Mouse (Mus musculus) heart, postnatal 36 days (tissue): ENCODE data around the gene Hsd17b11. TPM values are rescaled to one million over a fixed set of nuclear protein-coding genes. Genes with fewer than 3 reads are reported as not detected.
A peak's percentile ranks its signal among the peaks of the same experiment; 100 is the strongest.
"Not testable (repeated sequence)": the region's sequence is repeated elsewhere in the genome, so short reads cannot be mapped to it uniquely, and the experiment has no call there.

Experiments
- DNase-seq, 2 experiments: peaks; one replicate each; pipeline ENCODE4 v3.0.0; 2021 to 2022
- intact Hi-C: fragments of 180-260 bp; cut with DNase I; formaldehyde crosslinking; loops from one replicate; pipeline ENCODE4 v1.15.1; 2025
- total RNA-seq, 2 experiments: library from RNA; stranded (reverse); gene quantifications; 2 replicates each; pipeline ENCODE4 v1.2.3; 2021

The Hsd17b11 gene
- total RNA-seq, 2 experiments from 2014 or later: 32.2 to 37.5 TPM

DNA sequence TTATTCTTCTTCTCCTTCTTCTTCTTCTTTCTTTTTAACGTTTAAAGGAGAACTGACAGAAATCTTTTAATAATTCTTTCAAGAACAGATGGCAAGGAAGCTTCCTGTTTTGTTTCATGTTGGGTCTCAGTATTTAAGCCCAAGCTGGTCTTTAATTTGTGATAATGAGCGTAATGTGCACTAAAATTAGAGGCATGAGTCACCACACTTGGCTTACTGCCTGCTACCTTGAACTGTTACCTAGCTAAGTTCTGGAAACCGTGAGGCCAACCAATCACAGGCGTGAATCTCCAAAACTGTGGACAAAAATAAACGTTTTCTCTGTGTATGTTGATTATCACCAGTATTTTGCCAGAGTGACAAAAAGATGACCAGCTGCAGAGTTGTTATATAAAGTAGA lies 23.0 kb downstream of the Hsd17b11 start:
- intact Hi-C loops: loop anchor here (1.0 to 2.0 kb wide), 3 partner anchors 41 to 334 kb away; no protein-coding TSS in a partner anchor
- peak; percentile 40 to 56 for DNase-seq

DNA sequence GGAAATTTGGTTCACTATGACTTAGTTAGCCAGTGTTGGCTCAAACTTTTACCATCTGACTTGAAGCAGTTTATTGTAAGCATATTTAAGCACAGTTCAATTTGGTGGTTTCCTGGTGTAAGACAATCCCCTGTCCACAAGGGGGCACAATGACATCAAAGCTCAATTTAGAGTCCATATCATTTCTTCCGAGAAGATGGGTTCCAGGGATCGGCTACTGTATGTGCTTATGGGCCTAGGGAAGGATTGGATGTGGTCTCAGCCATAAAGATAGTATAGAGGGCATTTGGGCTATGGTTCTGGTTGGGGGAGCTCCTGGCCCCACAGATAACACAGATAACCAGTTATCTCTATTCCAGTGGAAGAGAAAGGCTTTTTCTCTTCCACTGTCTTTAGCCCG lies 26.5 kb downstream of the Hsd17b11 start:
- DNase-seq: no peak
- intact Hi-C loops: no loop called here

DNA sequence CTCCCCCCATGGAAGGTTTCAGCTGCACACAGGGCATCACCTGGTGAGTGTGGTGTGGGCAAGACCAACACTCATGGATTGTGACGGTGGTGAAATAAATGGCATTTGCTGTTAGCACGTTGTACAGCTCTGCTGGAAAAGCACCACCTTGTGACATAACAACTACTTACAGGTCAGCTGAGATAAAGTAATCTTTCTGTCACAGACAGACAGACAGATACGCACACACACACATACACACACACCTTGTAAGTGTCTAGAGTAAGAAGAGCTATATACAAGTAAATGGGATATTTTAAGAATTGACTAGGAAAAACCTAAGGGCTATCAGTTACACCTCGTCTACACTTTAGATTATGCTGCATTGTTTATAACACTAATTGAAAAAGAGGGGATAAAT lies 27.1 kb downstream of the Hsd17b11 start:
- intact Hi-C loops: no loop called here
- no peak for DNase-seq

GRCm38 (mm10) chr5:103993601-103994000 lies 28.1 kb downstream of the Hsd17b11 start:
- intact Hi-C loops: no loop called here

GRCm38 (mm10) chr5:103992831-103993230 lies 28.9 kb downstream of the Hsd17b11 start:
- intact Hi-C loops: no loop called here
- DNase-seq: no peak

More at GRCm38 (mm10) chr5:103993601-103994000, 28.1 kb downstream of the Hsd17b11 start:
- DNase-seq: no peak

DNA sequence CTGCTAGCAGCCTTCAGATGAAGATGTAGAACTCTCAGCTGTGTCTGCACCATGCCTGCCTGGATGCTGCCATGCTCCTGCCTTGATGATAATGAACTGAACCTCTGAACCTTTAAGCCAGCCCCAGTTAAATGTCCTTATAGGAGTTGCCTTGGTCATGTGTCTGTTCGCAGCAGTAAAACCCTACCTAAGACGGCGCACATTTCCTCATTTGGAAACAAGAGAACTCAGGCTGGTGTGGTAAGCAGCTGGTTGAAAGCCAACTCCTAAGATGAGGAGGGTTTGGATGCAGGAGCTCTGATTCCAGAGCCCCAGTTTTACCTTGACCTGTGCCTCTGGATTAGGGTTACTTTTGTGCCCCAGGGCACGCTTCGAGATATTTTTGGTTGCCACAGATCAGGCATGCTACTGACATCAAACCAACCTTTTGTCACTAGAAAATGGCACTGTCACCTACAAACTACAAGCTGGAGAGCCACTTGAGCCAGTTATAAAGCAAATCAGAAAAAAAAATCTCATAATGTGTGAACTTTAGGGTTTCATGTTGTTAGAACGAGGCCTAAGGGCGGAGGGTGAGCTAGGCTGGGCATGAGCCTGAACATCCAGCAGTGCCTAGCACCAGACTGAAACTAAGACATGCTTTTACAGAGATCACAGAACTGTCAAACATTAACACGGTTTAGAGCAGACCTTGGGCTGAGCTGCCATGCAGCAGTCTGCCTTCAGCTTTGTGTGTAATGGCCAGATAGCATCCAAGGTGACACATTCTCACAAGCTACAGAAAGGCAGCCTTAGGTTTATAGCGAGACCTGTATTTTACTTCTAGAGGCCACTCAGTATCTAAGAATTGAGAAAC lies 40.8 kb downstream of the Hsd17b11 start:
- intact Hi-C loops: no loop called here
- no peak for DNase-seq

DNA sequence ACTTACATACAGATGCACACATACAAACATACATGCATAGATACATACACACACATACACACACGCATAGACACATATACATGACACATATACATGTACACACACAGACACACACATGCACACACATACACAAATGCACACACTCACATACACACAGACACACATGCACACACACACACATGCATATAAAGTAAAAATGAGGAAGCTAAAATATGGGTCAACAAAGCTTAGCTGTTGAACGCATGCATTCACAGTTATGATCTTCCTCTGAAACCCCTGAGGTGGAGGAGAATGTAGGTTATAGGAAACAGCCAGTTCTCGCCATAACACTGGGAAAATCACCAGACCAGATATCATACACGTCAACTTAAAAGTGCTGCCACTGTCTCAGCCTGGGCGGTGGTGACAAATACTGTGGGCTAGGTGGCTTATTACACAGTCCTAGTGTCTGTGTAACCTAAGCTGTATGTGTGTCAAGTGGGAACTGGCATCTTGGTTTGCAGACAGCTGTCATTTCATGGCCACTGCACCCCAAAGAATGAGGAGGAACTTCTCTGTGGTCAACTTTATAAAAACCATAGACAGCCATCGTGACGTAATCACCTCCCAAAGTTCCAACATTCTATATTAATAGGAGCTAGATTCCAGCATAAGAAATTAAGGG lies 43.7 kb downstream of the Hsd17b11 start:
- DNase-seq: no peak
- intact Hi-C loops: no loop called here

GRCm38 (mm10) chr5:103977297-103977696 lies 44.4 kb downstream of the Hsd17b11 start, which contains the start of gene Hsd17b13:
Hsd17b13 (minus strand) TSS chr5:103977410.
- no peak for DNase-seq
- intact Hi-C loops: no loop called here

DNA sequence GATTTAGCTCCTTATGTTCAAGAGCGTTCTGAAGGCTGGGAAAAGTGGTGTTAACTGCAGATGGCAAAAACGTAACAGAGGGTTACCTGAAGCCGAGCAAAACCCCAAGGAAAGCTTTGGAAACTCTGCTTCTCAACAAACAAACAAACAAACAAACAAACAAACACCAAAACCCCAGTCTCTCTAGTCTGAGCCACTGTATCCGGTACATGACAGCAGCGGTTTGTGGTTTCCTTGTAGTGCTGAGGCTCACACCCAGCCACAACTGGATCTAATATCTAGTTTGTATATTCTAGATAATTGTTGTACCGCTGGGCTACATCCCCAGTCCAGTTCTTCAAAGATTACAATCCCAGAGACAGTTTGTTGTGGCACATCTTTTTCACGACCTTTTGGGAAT lies 46.0 kb downstream of the Hsd17b11 start:
- intact Hi-C loops: no loop called here

GRCm38 (mm10) chr5:103972801-103973200 lies 48.9 kb downstream of the Hsd17b11 start:
- intact Hi-C loops: no loop called here
- DNase-seq: peak in 1 of 2 experiments; percentile 2

More for the DNA sequence above, 46.0 kb downstream of the Hsd17b11 start:
- DNase-seq: no peak

GRCm38 (mm10) chr5:103972379-103972778 lies 49.3 kb downstream of the Hsd17b11 start:
- intact Hi-C loops: no loop called here
- DNase-seq: no peak

- DNase-seq: no peak
- intact Hi-C loops: no loop called here
Observed at GRCm38 (mm10) chr5:103971051-103971450, 50.7 kb downstream of the Hsd17b11 start.

DNA sequence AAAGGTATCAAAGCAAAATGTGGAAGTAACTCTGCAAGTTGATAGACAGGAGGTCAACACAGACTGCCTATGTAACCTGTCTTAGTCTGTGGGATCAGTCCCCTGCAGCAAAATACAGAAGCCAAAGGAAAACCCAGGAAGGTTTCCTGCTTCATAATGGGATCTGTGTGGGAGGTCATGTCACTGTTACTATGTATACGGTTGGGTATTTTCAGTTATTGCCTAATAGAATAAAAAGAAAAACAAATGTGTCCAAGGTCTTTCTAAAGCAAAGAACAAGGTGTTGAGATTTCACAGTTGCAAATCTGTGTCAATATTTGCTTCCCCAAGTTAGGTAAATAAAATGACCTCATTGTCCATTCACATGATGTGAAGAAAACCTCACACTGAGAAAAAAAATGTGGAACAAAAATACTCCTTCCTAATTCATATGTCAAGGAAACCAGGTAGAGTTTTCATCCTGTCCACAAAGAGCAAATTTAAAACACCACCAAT lies 58.7 kb downstream of the Hsd17b11 start:
- intact Hi-C loops: no loop called here

GRCm38 (mm10) chr5:103954638-103955037 lies 67.1 kb downstream of the Hsd17b11 start:
- DNase-seq: no peak

More for the DNA sequence above, 58.7 kb downstream of the Hsd17b11 start:
- DNase-seq: no peak

DNA sequence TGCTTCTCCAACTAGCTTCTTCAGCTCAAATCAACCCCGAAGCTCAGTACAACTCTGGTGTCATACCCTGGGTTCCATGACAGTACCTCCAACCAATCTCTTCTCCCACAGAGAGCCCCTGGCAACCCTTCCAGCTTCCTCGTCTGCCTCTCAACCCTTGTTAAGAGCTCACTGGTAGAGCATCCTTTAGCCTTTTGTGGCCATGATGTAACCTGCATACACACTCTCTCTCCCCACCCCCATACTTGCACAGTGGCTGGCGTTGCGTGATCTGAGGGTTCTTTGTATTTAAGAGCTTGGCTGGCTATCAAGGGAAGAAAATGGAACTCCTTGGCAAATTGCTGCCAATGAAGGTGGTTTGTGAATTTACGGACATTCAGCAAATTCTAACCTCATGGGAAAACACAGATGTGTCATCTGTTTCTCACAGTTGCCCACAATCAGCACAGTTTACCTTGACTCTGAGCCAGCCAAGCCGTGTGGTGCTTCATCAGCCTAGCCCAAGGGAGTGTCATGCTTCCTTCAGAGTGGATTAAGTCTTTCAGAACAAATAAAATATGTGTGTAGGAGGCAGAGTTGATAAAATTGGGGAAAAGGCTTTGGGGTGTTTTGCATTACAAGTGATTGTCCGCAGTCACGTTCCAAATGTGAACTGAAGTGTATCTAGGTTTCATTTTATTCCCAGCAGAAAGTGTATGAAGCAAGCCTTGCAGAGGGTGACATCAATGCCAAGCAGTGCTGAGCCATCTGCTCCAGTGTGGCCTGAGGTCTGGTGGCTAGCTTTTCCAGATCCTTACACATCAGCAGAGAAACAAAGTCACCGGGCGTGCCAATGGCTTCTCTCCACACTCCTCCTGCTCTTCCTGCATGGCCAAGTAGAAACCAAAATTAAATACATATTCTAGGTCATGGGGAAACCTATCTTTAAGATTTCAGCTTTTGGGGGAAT lies 68.3 kb downstream of the Hsd17b11 start:
- DNase-seq: no peak

More at GRCm38 (mm10) chr5:103954638-103955037, 67.1 kb downstream of the Hsd17b11 start:
- intact Hi-C loops: no loop called here

GRCm38 (mm10) chr5:103950138-103950537 lies 71.6 kb downstream of the Hsd17b11 start:
- intact Hi-C loops, DNase-seq: not testable (repeated sequence)

More for the DNA sequence above, 68.3 kb downstream of the Hsd17b11 start:
- intact Hi-C loops: no loop called here

- intact Hi-C loops: no loop called here
- DNase-seq: no peak
Observed at GRCm38 (mm10) chr5:103943183-103943582, 78.5 kb downstream of the Hsd17b11 start.

- intact Hi-C loops: no loop called here
- no peak for DNase-seq
Observed at GRCm38 (mm10) chr5:103939856-103940255, 81.9 kb downstream of the Hsd17b11 start.
